Mouse (Mus musculus): ENCODE data around the gene Foxred2.

The Foxred2 gene

GRCm38 (mm10) chr15:77913054-77913453, 43.5 kb downstream of the Foxred2 start:
- TF ChIP-seq GATA4 (IDR thresholded peaks at IDR 0.05; ENCODE audit: insufficient replicate concordance, low read length), result no peak

- no peak for TF ChIP-seq GATA4 (IDR thresholded peaks at IDR 0.05; ENCODE audit: insufficient replicate concordance, low read length)
These were observed 43.9 kb downstream of the Foxred2 start for GRCm38 (mm10) chr15:77912585-77912984.

- TF ChIP-seq GATA4 (IDR thresholded peaks at IDR 0.05; ENCODE audit: insufficient replicate concordance, low read length), result no peak
These were observed 44.5 kb downstream of the Foxred2 start for GRCm38 (mm10) chr15:77912048-77912447.

GRCm38 (mm10) chr15:77911065-77911464, 45.5 kb downstream of the Foxred2 start:
- TF ChIP-seq GATA4 (IDR thresholded peaks at IDR 0.05; ENCODE audit: insufficient replicate concordance, low read length), result no peak

- TF ChIP-seq GATA4 (IDR thresholded peaks at IDR 0.05; ENCODE audit: insufficient replicate concordance, low read length), result no peak
These were observed 48.6 kb downstream of the Foxred2 start for GRCm38 (mm10) chr15:77907646-77908518.

GRCm38 (mm10) chr15:77906545-77906944, 50.0 kb downstream of the Foxred2 start:
- no peak for TF ChIP-seq GATA4 (IDR thresholded peaks at IDR 0.05; ENCODE audit: insufficient replicate concordance, low read length)

GRCm38 (mm10) chr15:77906081-77906480, 50.4 kb downstream of the Foxred2 start:
- TF ChIP-seq GATA4 (IDR thresholded peaks at IDR 0.05; ENCODE audit: insufficient replicate concordance, low read length), result no peak

- no peak for TF ChIP-seq GATA4 (IDR thresholded peaks at IDR 0.05; ENCODE audit: insufficient replicate concordance, low read length)
These were observed 51.1 kb downstream of the Foxred2 start for GRCm38 (mm10) chr15:77905275-77905970.

- TF ChIP-seq GATA4 (IDR thresholded peaks at IDR 0.05; ENCODE audit: insufficient replicate concordance, low read length), result no peak
These were observed 52.1 kb downstream of the Foxred2 start for GRCm38 (mm10) chr15:77904363-77904892.

- TF ChIP-seq GATA4 (IDR thresholded peaks at IDR 0.05; ENCODE audit: insufficient replicate concordance, low read length), result no peak
These were observed 53.3 kb downstream of the Foxred2 start for GRCm38 (mm10) chr15:77903176-77903575.

GRCm38 (mm10) chr15:77894926-77895325, 61.6 kb downstream of the Foxred2 start:
- no peak for TF ChIP-seq GATA4 (IDR thresholded peaks at IDR 0.05; ENCODE audit: insufficient replicate concordance, low read length)

- no peak for TF ChIP-seq GATA4 (IDR thresholded peaks at IDR 0.05; ENCODE audit: insufficient replicate concordance, low read length)
These were observed 63.2 kb downstream of the Foxred2 start for GRCm38 (mm10) chr15:77893292-77893691.

- TF ChIP-seq GATA4 (IDR thresholded peaks at IDR 0.05; ENCODE audit: insufficient replicate concordance, low read length), result no peak
These were observed 64.1 kb downstream of the Foxred2 start for GRCm38 (mm10) chr15:77892420-77892819.

GRCm38 (mm10) chr15:77891766-77892165, 64.8 kb downstream of the Foxred2 start:
- no peak for TF ChIP-seq GATA4 (IDR thresholded peaks at IDR 0.05; ENCODE audit: insufficient replicate concordance, low read length)

Measured in liver, adult (tissue).